Mouse (Mus musculus) activated CD4-positive, CD25-positive, alpha-beta regulatory T cell, adult 4 months (primary cell): ENCODE data around the gene Dazap1. TPM values are rescaled to one million over a fixed set of nuclear protein-coding genes. Genes with fewer than 3 reads are reported as not detected.

Source experiments
- ATAC-seq: one replicate; pipeline ENCODE4 v1.8.0; 2017
- polyA plus RNA-seq, 2 experiments: library from polyadenylated mRNA; unstranded; fragments of 100-300 nt; shearing (Covaris generic); gene quantifications; one replicate each; pipeline ENCODE4 v1.2.1; 2017

Dazap1 gene
- polyA plus RNA-seq, 2 experiments from 2014 or later, result 15.4 to 19.6 TPM

DNA sequence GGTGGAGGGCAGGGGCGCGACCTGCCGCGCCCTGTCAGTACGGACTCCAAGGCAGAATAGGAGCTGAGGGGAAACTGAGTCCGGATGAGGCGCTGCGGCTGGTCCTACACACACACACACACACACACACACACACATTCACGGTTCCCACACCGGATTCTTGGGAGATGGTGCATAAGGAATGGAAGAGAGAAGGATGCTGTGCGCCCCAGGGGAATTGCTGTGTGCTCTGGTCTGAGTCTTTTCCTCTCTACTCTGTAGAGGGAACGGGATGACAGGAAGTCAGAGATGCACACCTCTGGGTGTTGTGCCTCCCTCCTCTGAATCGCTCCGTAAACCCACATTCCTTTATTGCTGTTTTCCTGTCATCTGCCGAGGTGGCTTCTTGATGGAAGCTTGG, 38.0 kb downstream of the Dazap1 start:
- no peak for ATAC-seq

DNA sequence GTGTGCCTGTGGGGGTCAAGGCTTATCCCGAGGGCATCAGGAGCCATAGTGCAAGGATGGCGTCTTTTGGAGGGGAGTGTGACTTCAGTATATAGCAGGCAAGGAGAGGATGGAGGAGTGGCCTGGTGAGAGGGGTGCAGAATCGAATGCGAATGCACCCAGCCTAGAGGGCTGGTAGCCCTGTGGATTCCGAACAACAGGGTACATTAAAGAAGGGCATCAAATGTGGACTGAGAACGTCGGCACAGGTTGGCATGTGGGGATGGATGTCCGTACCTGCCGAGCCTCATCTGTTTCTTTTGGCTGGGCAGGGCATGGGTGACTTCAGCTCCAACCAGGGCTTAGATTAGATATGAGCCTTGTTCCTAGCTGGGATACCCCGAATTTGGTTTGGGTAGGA, 38.5 kb downstream of the Dazap1 start:
- no peak for ATAC-seq

DNA sequence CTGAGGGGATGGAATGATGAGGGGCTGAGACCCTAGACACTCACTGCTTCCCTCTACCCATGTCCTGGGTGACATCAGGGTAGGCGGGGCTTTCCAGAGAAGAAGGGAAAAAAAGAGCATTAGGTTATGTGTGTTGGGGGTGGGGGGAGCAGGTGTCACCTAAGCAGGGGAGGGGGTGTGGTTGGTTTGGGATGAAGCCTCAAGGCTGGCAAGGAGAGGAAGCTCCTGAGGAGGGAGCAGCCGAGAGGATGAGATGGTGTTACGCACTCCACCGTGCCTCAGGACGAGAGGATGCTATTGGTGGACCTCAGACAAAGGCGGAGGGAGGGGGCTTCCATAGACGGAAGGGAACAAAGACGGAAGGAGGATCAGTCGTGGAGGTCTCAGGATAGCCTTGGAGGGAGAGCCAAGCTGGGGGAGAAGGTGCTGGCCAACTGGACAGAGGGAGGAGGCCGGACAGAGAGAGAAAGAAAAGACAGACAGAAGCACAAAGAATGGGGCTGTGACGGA, 39.4 kb downstream of the Dazap1 start:
- ATAC-seq, result no peak

DNA sequence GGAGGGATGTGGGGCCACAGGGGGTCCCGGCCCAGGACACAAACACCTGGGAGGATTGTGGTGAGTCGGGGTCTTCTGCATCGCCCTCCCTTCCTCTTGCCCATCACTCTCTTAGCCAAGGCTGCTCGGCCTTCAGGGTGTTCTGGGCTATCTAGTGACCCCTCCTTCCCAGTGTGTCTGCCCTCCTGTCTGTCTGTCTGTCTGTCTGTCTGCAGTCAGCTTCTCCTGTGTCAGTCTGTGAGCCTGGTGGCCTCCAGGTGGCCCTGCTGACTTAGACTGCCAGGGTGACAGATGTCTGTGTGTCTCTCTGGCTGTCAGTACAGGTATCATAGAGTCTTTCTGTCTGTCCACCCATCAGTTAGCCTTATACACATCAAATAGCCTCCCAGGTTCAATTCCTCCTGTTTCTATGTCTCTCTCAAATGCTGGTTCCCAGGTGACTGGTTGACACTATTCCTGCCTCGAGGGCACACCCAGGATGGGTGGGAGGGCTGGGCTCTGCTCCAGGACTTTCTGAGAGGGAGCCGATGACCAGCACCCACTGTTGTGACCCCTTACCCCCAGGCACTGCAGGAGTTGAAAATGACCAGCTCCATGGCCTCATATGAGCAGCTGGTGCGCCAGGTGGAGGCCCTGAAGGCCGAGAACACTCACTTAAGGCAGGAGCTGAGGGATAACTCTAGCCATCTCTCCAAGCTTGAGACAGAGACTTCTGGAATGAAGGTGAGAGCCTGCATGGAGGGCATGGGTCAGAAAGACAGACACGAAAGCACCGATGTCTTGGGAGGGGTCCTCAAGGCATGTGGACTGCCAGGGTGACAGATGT, 40.2 kb downstream of the Dazap1 start:
- ATAC-seq, result no peak

DNA sequence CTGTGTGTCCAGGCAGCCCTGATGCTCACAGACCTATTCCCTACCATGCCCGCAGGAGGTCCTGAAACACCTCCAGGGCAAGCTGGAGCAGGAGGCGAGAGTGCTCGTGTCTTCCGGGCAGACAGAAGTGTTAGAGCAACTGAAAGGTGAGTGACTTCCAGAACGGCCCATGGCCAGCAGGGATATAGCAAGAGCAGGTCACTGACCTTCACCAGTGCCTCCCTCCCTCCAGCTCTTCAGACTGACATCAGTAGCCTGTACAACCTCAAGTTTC, 40.7 kb downstream of the Dazap1 start:
- ATAC-seq, result no peak

DNA sequence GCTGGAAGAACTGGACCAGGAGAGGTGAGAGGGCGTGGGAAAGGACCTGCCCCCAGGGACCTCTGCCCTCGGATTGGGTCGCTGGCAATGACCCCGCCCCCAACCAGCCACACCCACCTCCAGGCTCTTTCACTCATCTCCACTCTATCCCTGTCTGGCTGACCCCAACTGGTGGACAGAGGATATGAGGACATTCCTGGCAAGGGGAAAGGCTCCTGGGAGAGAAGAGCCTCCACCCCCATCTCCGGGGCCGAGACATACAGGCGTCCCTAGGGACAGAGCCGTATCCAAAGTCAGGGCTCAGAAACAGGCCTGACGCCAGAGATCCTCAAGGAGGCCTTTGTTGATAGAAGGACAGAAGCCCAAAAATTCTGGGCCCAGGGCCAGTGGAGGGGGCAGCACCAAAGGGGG, 41.2 kb downstream of the Dazap1 start:
- ATAC-seq, result no peak

DNA sequence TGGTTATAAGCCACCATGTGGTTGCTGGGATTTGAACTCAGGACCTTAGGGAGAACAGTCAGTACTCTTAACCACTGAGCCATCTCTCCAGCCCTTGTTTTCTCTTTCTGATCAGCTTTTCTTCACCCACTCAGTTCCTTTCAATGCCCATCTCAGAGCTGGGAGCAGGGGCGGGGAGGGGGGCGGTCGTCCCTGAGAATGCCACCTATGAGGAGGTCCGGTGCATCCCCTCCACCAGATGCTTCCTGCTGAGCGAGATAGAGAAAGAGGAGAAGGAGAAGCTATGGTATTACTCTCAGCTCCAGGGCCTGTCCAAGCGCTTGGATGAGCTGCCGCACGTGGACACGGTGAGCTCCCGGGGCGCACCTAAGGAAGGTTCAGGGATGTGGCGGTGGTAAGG, 43.2 kb downstream of the Dazap1 start:
- no peak for ATAC-seq

DNA sequence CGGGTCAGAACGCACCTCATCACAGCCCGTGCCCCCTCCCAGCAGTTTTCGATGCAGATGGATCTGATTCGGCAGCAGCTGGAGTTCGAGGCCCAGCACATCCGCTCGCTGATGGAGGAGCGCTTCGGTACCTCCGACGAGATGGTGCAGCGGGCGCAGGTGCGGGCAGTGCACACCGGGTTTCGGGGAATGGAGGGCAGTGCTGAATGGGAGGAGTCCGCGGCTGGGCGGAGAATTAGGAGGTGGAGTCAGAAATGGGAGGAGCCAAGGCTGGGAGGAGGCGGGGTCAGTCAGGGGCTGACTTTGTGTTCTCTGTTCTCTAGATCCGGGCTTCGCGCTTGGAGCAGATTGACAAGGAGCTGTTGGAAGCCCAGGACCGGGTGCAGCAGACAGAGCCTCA, 43.6 kb downstream of the Dazap1 start:
- ATAC-seq, result peak; percentile 61

DNA sequence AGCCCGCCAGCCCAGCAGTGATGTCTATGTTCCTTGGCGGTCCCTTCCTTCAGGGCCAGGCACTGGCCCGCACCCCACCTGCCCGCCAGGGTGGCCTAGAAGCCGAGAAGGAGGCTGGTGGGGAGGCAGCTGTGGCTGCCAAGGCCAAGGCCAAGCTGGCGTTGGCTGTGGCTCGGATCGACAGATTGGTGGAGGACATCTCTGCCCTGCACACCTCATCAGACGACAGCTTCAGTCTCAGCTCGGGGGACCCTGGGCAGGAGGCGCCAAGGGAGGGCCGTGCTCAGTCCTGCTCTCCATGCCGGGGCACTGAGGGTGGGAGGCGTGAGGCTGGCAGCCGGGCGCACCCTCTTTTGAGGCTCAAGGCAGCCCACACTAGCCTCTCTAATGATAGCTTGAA, 50.3 kb downstream of the Dazap1 start:
- ATAC-seq, result no peak

DNA sequence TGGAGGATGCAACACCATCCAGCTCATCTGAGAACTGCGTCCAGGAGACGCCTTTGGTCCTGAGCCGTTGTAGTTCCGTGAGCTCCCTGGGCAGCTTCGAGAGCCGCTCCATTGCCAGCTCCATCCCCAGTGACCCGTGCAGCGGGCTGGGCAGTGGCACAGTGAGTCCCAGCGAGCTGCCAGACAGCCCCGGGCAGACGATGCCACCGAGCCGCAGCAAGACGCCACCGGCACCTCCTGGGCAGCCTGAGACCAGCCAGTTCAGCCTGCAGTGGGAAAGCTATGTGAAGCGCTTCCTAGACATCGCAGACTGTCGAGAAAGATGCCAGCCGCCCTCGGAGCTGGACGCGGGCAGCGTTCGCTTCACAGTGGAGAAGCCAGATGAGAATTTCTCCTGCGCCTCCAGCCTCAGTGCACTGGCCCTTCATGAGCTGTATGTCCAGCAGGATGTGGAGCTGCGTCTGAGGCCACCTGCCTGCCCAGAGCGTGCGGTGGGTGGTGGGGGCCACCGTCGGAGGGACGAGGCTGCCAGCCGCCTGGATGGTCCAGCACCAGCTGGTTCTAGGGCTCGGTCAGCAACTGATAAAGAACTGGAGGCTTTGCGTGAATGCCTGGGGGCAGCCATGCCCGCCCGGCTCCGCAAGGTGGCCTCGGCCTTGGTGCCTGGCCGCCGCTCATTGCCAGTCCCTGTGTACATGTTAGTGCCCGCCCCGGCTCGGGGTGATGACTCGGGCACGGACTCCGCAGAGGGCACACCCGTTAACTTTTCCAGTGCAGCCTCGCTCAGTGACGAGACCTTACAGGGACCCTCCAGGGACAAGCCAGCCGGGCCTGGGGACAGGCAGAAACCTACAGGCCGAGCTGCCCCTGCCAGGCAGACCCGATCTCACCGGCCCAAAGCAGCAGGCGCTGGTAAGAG, 51.6 kb downstream of the Dazap1 start:
- ATAC-seq, result no peak

DNA sequence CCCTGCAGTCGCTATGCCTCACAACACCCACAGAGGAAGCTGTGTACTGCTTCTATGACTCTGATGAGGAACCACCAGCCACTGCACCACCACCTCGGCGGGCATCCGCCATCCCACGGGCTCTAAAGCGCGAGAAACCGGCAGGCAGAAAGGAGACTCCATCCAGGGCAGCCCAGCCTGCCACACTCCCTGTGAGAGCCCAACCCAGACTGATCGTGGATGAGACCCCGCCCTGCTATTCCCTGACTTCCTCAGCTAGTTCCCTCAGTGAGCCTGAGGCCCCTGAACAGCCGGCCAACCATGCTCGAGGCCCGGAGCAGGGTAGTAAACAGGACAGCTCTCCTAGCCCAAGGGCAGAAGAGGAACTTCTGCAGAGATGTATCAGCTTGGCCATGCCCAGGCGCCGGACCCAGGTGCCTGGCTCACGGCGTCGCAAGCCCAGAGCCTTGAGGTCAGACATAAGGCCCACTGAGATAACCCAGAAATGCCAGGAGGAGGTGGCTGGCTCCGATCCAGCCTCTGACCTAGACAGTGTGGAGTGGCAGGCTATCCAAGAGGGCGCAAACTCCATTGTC, 52.4 kb downstream of the Dazap1 start:
- ATAC-seq, result no peak

DNA sequence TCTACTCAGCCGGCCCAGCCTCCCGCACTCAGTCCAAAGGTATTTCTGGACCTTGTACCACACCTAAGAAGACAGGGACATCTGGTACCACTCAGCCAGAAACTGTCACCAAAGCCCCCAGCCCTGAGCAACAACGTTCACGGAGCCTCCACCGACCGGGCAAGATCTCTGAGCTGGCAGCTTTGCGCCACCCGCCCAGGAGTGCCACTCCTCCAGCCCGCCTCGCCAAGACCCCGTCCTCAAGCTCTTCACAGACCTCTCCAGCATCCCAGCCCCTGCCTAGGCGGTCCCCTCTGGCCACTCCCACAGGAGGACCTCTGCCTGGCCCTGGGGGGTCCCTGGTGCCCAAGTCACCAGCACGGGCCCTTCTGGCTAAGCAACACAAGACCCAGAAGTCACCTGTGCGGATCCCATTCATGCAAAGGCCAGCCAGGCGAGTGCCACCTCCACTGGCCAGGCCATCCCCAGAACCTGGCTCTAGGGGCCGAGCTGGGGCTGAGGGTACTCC, 53.3 kb downstream of the Dazap1 start:
- no peak for ATAC-seq

DNA sequence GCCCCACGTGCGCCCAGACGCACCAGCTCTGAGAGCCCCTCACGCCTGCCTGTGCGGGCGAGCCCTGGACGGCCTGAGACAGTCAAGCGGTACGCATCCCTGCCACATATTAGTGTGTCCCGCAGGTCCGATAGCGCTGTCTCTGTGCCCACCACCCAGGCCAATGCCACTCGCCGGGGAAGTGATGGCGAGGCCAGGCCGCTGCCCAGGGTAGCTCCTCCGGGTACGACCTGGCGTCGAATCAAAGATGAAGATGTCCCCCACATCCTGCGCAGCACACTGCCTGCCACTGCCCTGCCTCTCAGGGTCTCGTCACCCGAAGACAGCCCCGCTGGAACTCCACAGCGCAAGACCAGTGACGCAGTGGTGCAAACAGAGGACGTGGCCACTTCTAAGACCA, 54.0 kb downstream of the Dazap1 start:
- no peak for ATAC-seq

DNA sequence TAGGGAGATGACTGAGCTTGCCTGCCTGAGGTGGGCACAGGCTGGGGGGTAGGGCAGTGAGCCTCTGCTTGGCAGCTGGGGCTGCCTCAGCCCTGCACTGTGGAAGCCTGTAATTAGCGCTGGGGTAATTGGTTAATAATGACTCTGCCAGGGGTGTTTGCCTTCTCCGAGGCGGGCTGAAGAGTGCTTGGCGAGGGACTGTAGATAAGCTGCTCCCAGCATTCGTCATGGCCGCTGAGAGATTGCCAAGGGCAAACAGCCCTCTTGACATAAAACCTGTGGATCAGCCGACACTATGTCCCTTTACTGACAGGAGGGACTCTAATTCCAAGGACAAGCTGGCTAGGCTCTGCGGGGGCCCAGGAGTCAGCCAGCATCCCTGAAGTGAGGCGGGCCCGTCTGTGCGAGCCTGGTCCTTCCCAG, 55.1 kb downstream of the Dazap1 start:
- no peak for ATAC-seq

DNA sequence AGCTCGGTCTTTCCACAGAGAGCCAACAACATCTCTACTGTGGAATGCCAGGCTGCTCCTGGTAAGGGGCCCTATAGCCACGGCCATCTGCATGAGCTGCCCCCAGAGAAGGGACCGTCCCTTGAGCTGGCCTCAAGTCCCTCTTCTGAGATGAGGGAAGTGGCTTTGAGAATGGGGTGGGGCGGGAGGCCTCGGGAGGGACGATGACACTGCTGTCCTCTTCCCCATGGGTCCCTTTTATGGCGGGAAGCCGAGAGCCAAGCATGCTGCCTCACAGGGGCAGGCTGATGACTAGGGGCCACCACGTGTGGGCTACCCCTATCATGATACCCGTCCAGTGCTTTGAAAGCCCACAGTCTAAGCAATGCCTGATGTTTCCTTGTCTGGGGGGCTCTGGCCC, 55.7 kb downstream of the Dazap1 start:
- no peak for ATAC-seq

DNA sequence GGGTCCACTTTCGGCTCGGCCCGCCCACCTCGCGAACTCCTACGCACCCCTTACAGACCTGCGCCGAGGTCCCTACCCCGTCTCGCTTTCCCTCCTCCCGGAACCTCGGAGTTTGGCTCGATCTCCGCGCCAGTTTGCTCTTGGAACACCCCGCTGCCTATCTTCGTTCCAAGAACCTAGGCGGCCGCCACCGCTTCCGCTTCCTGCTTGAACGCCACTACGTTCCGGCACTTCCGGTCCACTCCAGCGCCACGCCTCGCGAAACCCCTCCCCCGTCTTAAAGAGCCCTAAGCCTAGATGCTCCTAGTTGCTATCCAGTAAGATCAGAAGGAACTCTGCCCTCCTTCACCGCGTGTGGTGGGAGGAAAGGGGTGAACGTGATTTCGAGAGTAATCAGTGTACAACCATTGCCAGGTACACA, 59.1 kb downstream of the Dazap1 start, which contains the start of gene 2310011J03Rik:
Gene 2310011J03Rik, minus strand, starts transcription at position 198 of the 421 bp plus-strand sequence.
- ATAC-seq, result peak; percentile 88

DNA sequence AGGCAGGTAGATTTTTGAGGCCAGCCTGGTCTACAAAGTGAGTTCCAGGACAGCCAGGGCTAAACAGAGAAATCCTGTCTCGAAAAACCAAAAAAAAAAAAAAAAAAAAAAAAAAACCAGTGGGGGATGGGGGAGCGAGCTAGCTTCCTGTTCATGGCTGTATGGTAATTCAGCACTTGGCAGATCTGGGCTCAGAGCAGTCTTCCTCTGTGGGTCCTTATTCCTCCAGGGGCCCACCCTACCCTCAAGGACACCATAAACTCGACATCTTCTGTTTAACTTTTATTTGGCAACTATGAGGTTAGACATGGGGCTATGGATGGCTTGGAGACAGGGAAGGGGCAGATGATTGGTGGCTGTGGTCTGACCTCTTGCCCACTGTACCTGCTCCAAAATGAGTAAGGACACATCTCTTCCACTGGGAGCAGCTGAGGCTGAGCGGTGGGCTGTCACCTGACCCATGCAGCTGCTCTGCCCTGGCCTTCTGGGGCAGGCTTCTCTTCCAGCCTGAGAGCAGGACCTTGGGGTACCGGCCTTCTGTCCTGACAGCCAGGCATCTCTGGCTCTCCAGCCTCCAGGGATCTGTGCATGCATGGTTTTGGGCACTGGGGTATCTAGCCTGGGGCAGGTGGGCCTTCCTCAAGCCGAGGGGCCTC, 59.9 kb downstream of the Dazap1 start:
- ATAC-seq, result peak; percentile 29

DNA sequence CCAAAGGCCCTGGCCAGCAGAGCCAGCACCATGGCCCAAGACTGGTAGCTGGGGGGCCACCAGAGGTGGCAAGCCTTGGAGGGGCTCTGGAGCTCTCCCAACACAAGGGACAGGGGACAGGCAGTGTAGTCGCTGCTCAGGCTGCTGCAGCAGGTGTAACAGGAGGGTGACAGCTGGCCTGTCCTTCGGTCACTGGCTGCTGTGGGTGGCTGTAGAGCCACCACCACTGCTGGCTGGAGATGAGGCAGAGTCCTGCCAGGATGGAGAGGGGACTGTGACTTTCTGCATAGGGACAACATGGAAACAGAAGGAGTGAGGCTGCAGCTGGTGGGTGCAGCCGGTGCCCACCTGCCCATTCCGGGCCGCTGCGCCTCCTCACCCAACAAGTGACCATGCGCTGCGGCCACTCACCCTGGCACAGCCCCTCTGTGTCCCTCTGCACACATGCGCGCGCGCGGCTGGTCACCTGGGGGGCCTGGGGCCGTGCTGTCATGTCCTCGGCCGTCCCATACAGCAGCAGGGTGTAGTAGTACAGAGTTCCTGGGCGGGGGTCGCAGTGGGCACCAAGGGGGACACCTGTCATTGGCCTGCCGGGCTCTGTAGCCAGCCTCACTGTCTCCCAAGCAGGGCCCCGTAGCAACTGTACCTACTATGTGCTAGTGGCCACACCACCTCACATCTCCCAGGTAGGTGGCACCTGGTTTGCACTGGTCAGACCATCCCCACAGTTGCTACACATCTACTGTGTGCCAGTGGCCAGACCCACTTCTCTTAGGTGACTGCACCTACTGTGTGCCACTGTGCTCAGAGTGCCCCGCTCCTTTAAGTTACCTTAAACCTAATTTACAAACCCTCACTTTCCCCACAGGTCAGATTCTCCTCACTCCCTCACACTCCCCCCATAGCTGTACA, 60.6 kb downstream of the Dazap1 start:
- ATAC-seq, result no peak

DNA sequence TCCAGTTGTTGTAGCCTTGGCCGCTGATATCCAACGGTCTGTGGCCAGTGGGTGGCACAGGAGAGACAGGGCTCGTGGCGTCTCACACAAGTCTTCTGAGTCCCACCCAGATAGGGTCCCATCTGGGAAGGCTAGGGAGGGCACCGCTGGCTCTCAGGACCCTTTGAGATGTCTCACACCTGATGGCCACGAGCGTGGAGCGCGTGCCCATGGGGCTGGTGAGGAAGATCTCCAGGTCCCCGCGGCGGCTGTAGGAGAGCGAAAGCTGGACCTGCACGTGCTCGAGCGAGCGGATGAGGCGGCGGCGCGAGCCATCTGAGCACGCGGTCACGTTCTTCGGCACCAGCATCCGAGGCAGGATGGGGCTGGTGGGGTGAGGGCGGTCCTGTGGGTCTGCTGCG, 61.5 kb downstream of the Dazap1 start:
- ATAC-seq, result peak; percentile 38

DNA sequence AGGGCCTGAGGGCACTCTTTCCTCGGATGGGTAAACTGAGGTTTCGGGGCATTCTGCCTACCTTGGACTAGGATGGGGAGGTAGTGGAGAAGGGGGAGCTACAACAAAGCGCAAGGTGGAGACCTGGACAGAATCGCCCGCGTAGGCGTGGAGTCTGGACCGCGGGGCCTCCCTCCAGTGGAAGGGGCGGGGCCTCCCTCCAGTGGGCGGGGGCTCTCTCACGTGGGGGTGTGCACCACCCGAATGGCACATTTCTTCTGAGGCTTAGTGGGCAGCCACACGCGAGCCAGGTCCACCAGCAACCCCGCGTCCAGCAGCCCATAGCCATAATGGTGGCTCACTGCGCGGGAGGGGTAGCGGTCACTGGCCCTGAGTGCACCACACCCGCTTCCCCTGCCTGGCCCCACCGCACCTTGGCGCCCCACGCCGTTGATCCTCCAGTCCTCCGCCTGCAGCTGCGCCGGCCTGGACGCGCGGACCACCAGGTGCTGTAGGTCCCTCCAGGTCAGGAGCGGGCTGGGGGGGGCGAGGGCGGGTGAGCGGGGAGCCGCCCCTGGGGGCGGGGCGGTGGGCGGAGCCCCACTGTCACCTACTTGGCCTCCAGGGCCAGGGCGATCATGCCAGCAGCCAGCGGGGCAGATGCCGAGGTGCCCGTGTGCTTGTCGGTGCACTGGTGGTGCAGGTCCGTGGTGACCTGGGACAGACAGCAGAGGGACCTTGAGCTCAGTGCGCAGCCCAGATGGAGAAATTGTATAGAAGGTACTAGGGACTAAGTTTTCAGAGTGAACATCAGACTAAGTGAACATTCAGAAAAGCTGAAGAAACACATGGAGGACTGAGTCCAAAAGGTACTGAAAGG, 62.2 kb downstream of the Dazap1 start:
- ATAC-seq, result no peak
